8 mouse cellular contexts compared by ENCODE assay signal in the genomic region with DNA sequence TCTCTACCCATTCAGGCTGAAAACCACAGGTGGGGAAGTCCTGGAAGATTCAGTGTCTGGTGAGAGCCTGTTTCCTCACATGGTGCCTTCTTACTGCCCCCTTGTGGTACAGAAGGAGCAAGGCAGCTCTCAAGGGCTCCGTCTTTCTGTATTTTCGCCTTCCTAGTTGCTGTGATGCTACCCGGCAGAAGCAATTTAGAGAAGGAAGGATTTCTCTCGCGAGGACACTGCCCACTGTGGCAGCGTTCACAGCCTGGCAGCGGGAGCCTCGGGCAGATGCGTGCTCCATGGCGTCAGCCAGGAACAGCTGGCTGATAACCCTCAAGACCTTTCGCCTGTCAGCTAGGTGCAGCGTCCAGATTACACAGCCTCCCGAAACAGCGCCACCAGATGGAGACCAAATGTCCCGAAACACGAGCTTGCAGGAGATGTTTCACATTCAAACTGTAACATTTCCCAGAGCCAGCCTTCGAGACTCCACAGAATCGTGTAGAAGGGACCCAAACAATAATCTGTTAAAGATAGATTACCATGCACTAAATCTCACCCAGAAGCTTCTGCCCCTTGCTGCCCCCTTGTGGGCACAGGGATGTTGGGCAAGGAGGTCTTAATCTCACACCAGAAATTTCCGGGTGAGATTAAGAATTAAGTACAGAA. TPM values are rescaled to one million over a fixed set of nuclear protein-coding genes. Genes with fewer than 3 reads are reported as not detected.
DNase-seq lines count a peak whose midpoint lies in the region; ATAC-seq lines count a peak whose summit lies in the region.

No protein-coding gene starts in this region.

- H3K27me3 ChIP-seq in erythroblast, embryonic 14.5 days (ENCODE audit: control insufficient read depth), result no peaks in the 10 kb centered on the region; the same call in 1 of the 2 replicates
- no peaks in the 10 kb centered on the region for H3K27me3 ChIP-seq in heart, embryonic 14.5 days (ENCODE audit: control insufficient read depth, insufficient read depth, low read length)
- no peaks in the 10 kb centered on the region for H3K27me3 ChIP-seq in liver, embryonic 12.5 days (replicated peaks)
- no peaks in the 10 kb centered on the region for H3K27me3 ChIP-seq in stomach, embryonic 14.5 days (ENCODE audit: control insufficient read depth, insufficient read depth, low read length)

- 4% methylated on average over 19 of the region's 19 CpGs for WGBS in heart, embryonic 14.5 days
- WGBS in liver, embryonic 12.5 days (ENCODE audit: insufficient replicate concordance), result 4% methylated on average over 19 of the region's 19 CpGs
- 4% methylated on average over 19 of the region's 19 CpGs for WGBS in stomach, embryonic 14.5 days

- H3K4me3 ChIP-seq in erythroblast, embryonic 14.5 days (replicated peaks), result peak overlapping the region; percentile 53
- H3K4me3 ChIP-seq in heart, embryonic 14.5 days (ENCODE audit: control insufficient read depth in 1 of 2, insufficient read depth in 1 of 2, low read depth in 1 of 2, low read length in 2 of 2), result peak overlapping the region; percentile 49 to 61
- peak overlapping the region; percentile 52 for H3K4me3 ChIP-seq in liver, embryonic 12.5 days
- H3K4me3 ChIP-seq in stomach, embryonic 14.5 days (ENCODE audit: low read depth, low read length), result peak overlapping the region; percentile 27

- H3K9me3 ChIP-seq in erythroblast, embryonic 14.5 days (ENCODE audit: control insufficient read depth, low read length), result peaks cover 3% of the 10 kb centered on the region; the same call in 1 of the 2 replicates
- H3K9me3 ChIP-seq in heart, embryonic 14.5 days (ENCODE audit: control insufficient read depth, low read length), result no peaks in the 10 kb centered on the region
- H3K9me3 ChIP-seq in liver, embryonic 12.5 days (replicated peaks), result no peaks in the 10 kb centered on the region
- no peaks in the 10 kb centered on the region for H3K9me3 ChIP-seq in stomach, embryonic 14.5 days (ENCODE audit: control insufficient read depth, low read depth, low read length)

- peak overlapping the region; percentile 86 for H3K4me2 ChIP-seq in heart, embryonic 14.5 days (ENCODE audit: low read length)
- H3K4me2 ChIP-seq in liver, embryonic 12.5 days, result peak overlapping the region; percentile 75
- H3K4me2 ChIP-seq in stomach, embryonic 14.5 days (replicated peaks; ENCODE audit: low read depth, low read length), result peak overlapping the region; percentile 50

- H3K9ac ChIP-seq in heart, embryonic 14.5 days (ENCODE audit: low read length), result peak overlapping the region; percentile 65; the same call in 1 of the 2 replicates
- peak overlapping the region; percentile 31; the same call in 1 of the 2 replicates for H3K9ac ChIP-seq in liver, embryonic 12.5 days
- no peak overlapping the region for H3K9ac ChIP-seq in stomach, embryonic 14.5 days (replicated peaks; ENCODE audit: low read depth, low read length)

- no peaks in the 10 kb centered on the region for H3K36me3 ChIP-seq in erythroblast, embryonic 14.5 days (ENCODE audit: control insufficient read depth)
- H3K36me3 ChIP-seq in heart, embryonic 14.5 days (ENCODE audit: control insufficient read depth, insufficient read depth, low read length), result no peaks in the 10 kb centered on the region
- H3K36me3 ChIP-seq in liver, embryonic 12.5 days, result no peaks in the 10 kb centered on the region
- H3K36me3 ChIP-seq in stomach, embryonic 14.5 days (ENCODE audit: control insufficient read depth, insufficient read depth, low read length), result no peaks in the 10 kb centered on the region

- ATAC-seq in CD4-positive, CD25-positive, alpha-beta regulatory T cell, adult 4 months, result peak; percentile 56
- ATAC-seq in heart, embryonic 14.5 days (ENCODE audit: insufficient number of reproducible peaks, insufficient read depth, low FRiP score, low read depth), result peak; percentile 39; the same call in 1 of the 2 replicates
- peak; percentile 50; the same call in 1 of the 2 replicates for ATAC-seq in liver, embryonic 12.5 days
- peak; percentile 59; the same call in 1 of the 2 replicates for ATAC-seq in stomach, embryonic 14.5 days (ENCODE audit: insufficient number of reproducible peaks, insufficient read depth, low FRiP score, low read depth)

- DNase-seq in brain, embryonic 18.5 days (ENCODE audit: low read depth, low spot score), result peak; percentile 71
- peak; percentile 88 for DNase-seq in kidney, postnatal 10 days
- peak; percentile 60 to 79 for DNase-seq in natural killer cell, adult 2 months (ENCODE audit: low spot score in 2 of 2)

- no peak overlapping the region for H3K27ac ChIP-seq in heart, embryonic 14.5 days (replicated peaks in 1 of 2; ENCODE audit: control insufficient read depth in 1 of 2, insufficient read depth in 1 of 2, low read depth in 2 of 2, low read length in 2 of 2)
- H3K27ac ChIP-seq in liver, embryonic 12.5 days, result no peak overlapping the region
- no peak overlapping the region for H3K27ac ChIP-seq in stomach, embryonic 14.5 days (ENCODE audit: low read length)

- peaks cover 10% of the 10 kb centered on the region for H3K4me1 ChIP-seq in erythroblast, embryonic 14.5 days (ENCODE audit: control insufficient read depth)
- peaks cover 0 to 3% of the 10 kb centered on the region in 2 experiments; a peak in 1 of 4 replicates for H3K4me1 ChIP-seq in heart, embryonic 14.5 days (ENCODE audit: control insufficient read depth in 2 of 2, insufficient read depth in 2 of 2, low read length in 2 of 2)
- H3K4me1 ChIP-seq in liver, embryonic 12.5 days, result peaks cover 13% of the 10 kb centered on the region; the same call in 1 of the 2 replicates
- H3K4me1 ChIP-seq in stomach, embryonic 14.5 days (ENCODE audit: control insufficient read depth, insufficient read depth, low read length), result no peaks in the 10 kb centered on the region

RNA-seq across cellular contexts. Expression of a gene that starts 41.7 kb away (rescaled TPM):
- 10 to 100 TPM; 25.7 to 31.8 TPM for polyA plus RNA-seq in CD4-positive, CD25-positive, alpha-beta regulatory T cell, adult 4 months (2017; shearing (Covaris generic))
- 0.29 and 0.42 TPM in 2 replicates for polyA plus RNA-seq in erythroblast, embryonic 14.5 days (2012)
- 24.2 and 24.7 TPM in 2 replicates for polyA plus RNA-seq in heart, embryonic 14.5 days (2014; fragmentation: Nextera tagmentation; extraction: Ambion mirVana)
- polyA plus RNA-seq in liver, embryonic 12.5 days (2016; fragmentation: Nextera tagmentation; extraction: Ambion mirVana), result 19.5 and 20.0 TPM in 2 replicates
- polyA plus RNA-seq in stomach, embryonic 14.5 days (2014; fragmentation: Nextera tagmentation; extraction: Ambion mirVana), result 32.6 and 34.1 TPM in 2 replicates

Comparison
In these comparisons a context has a peak if more than half of its experiments do, and no peak if none do; other contexts are left out.
1. RNA of a gene that starts 41.7 kb away (polyA plus RNA-seq): 32.6 to 34.1 TPM in stomach, embryonic 14.5 days, 25.7 to 31.8 TPM in CD4-positive, CD25-positive, alpha-beta regulatory T cell, adult 4 months, 24.2 to 24.7 TPM in heart, embryonic 14.5 days and 19.5 to 20.0 TPM in liver, embryonic 12.5 days; 0.29 to 0.42 TPM in erythroblast, embryonic 14.5 days; every median in the first group is over 10 times any median in the second.
2. Peak in every context shown above with its lines, with median percentiles within 50 percentile points of each other: ATAC-seq, DNase-seq, H3K4me3 ChIP-seq and H3K4me2 ChIP-seq.